Mouse (Mus musculus) ovary, postnatal 14 days (tissue): ENCODE measurements around the gene Ankrd31.
"Not testable (repeated sequence)": the region's sequence is repeated elsewhere in the genome, so short reads cannot be mapped to it uniquely, and the experiment has no call there.

ENCODE experiments used
- DNase-seq: peaks from one replicate; pipeline ENCODE4 v3.0.0; 2022; ENCODE audit warnings: low spot score

Gene Ankrd31

DNA sequence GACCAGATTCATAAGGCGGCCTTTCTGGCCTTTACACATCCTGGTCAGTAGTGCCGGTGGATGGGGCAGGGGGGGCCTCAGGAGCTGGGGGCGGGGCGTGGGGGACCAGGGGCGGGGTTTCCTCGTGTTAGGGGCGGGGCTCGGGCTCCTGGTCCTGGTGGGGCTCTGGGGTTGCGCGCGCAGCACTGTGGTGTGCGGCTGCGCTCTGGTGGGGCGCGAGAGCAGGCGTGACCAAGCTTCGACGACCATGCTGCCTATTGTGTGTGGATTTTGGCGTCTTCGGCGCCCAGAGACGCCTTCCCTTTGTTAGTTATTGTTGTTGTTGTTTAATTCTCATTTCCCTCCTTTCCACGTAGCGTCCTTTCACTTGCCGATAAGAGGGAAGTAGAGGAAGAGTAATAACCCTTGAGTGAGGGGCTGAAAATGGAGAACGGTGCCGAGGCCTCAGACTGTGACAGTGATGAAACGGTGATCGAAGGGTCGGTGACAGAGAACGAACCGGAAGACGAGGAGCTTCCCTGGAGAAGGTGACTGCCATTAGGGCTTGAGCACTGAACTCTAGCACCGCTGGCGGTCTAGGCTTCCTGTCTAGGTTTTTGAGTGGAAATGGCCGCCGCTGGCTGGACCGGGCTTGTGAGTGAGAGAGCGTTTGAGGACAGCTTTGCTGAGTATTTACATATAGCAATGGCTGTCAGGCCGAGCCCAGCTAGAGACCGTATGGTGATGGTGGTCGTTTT is at the start of gene Ankrd31:
Gene Ankrd31 (plus strand): TSS at position 164 of the 737 bp plus-strand sequence.
- DNase-seq, result no peak

- no peak for DNase-seq
These were observed 45.3 kb upstream of the Ankrd31 start for GRCm38 (mm10) chr13:96702567-96703278.

GRCm38 (mm10) chr13:96709269-96710233 is 38.5 kb upstream of the Ankrd31 start:
- DNase-seq, result no peak

DNA sequence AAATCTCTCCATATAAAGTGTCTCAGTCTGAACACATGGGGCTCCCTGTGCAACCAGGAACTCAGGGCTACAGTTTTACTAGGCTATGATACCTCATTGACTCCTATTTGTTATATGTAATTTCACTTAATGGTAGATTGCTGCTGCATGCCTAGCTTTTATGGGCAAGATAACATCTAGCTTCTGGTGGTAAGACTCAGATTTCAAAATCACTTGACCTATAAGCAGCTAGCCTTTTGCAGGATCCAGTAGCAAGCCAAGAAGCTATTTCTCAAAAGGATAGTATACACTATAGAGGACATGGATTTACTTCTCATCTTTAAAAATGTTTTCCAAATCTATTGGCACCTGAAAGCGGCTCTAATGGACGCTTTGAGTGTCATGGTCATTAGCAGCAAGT is 31.8 kb upstream of the Ankrd31 start:
- no peak for DNase-seq

GRCm38 (mm10) chr13:96717821-96718220 is 30.3 kb upstream of the Ankrd31 start:
- no peak for DNase-seq

DNA sequence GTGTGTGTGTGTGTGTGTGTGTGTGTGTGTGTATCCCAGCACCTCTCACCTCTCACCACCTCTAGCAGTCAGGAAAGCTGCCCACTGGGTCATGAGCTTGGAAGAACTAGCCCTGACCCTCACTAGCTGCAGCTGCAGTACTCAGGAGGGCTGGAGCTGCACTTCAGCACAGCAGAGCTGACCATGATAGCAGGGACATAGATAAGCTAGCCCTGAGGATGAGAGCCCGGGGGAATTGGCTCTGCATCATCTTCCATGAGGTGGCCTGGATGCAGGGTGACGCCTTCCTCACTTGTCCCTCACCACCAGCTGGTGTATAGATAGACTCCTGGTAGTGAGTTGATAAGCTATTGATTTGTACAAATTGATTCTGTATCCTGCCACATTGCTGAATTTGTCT is 28.1 kb upstream of the Ankrd31 start:
- DNase-seq, result no peak

- DNase-seq, result no peak
These were observed 19.8 kb upstream of the Ankrd31 start for GRCm38 (mm10) chr13:96728289-96728688.

DNA sequence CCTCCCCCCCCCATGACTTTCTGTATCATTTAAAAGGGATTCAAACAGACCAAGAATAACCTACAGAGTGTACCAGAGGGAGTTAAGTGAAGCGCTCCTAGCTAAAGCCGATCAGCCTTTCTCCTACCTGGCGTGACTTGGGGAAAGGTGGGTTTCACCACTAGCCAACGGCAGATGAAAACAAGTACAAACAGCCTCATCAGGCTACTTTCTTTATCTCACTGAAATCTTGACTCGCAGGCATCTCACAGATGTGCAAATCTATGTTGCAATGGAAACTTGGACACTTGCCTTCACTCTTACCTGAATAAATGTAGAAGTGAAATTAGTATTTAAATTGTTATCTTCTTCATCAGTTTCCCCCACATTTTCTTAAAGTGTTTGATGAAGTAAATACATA is 18.9 kb upstream of the Ankrd31 start:
- DNase-seq, result no peak

- DNase-seq, result no peak
These were observed 18.0 kb upstream of the Ankrd31 start for GRCm38 (mm10) chr13:96730116-96730515.

DNA sequence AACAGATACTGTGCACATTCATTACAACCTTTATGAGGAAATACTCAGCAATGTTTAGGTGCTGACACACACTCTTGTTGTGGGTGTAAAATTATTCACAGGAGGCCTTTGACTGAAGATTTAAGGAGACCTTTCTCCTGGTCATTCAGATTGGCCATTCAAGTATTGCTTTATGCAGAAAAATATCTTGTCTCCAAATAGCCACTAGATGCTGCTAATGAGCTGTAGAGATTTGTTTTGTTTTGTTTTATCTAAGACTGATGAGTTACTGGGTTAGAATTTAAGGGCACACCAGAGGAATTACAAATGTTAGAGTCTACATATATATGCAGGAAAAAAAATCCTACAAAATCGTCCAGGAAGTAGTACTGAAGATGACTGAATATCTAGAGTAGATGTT is 12.9 kb upstream of the Ankrd31 start:
- no peak for DNase-seq

DNA sequence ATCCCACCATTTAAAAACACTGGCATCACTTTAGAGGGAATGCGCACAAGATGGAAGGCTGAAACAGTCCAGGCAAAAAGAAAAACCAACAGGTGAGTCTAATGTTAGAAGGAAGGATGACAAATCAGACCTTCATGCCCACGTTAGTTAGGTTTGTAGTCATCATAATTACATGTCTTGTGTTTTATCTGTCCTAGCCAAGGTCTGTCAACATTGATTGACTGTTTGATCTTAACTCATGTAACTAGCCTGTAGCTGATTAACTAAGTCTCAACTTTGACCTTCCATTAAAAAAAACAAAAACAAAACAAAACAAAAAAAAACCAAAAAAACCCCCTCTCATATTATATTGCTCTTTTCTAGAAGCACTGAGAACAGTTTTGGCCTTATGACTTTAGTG is 7.9 kb upstream of the Ankrd31 start:
- no peak for DNase-seq

DNA sequence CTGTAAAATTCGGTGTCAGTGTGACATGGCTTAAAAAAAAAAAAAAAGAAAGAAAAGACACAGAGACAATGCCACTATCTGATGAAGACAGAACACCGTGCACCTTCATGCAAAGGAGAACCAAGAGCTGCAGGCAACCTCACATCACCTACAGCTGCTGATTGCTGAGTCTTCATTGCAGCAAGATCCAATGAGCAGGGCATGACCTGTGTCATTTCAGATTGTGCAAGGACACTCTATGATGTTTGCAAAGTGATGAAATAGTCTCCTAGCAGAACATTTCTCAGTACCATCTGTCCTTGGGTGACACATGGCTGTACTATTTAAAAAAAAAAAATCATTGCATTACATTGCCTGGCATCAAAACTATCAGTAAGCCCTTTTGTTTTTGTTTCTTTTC is 5.2 kb upstream of the Ankrd31 start:
- DNase-seq, result no peak

DNA sequence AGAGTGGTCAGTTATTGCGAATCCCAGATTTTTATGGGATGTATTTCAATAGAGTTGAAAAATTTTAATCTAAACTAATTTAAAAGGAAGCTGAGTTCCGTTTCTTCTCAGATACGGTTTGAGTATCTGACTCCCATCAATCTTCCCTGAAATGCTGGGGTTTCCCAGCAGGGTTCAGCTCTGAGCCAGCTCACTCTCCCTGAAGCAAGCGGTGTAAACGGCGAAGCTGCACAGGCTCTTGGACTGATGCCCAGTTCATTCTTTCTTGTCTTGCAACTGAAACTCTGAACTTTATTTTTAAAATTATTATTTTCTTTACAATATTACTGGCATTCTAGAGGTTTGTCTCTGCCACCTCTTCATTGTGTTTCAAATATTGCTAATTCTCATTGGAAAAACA is 2.0 kb upstream of the Ankrd31 start:
- DNase-seq, result no peak

DNA sequence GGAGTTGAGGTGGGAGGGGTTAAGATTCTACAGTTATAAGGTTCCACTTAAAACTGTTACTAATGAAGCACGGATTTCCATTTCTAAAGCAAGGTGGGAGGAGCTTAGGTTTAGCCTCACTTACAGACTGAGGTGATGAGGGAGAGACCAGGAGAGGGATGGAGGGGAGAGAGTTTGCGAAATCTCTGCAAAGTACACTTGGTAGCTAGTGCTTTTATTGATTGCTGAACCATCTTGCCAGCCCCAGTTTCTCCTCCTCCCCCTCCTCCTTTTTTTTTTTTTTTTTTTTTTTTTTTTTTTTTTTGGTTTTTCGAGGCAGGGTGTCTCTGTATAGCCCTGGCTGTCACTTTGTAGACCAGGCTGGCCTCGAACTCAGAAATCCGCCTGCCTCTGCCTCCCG is 1.8 kb downstream of the Ankrd31 start:
- DNase-seq, result no peak

DNA sequence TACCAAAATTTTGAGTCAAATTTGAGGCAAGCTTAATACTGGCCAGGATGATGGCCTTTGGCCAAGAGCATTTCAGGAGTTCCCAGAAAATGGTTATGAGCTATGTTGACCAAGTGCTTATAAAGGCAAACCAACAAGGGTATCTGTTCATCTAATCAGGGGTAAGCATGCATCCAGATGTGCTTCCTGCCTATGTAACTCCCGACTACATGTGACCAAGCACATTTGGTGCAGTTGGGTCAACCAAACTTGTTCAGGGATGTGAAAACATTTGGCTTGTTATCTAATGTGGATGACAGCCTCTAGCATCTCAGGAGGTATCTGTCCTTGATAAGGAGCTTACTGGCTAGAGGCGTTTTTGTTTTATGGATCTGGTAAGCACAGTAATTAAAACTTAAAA is 12.8 kb downstream of the Ankrd31 start:
- DNase-seq, result no peak

GRCm38 (mm10) chr13:96786071-96786470 is 38.0 kb downstream of the Ankrd31 start:
- not testable (repeated sequence) for DNase-seq

DNA sequence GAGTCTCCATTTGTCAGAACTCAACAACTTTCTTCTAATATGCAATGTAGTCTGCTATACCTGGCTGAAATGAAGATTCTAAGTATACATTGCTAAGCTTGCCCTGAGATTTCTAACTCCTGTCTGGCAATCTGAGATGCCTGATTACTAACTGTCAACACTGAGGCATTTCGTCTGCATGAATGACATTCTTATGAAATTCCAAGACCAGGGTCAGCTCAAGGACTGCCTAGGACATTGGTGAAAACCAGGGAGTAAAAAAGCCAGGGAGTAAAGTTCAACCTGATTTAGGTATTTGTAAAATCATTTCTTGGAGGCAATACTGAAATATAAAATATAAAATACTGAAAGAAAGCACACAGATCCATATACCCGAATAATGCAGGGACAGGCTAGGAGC is 45.4 kb downstream of the Ankrd31 start:
- no peak for DNase-seq

- no peak for DNase-seq
These were observed 47.2 kb downstream of the Ankrd31 start for GRCm38 (mm10) chr13:96795301-96795700.

GRCm38 (mm10) chr13:96797500-96797899 is 49.4 kb downstream of the Ankrd31 start:
- no peak for DNase-seq

DNA sequence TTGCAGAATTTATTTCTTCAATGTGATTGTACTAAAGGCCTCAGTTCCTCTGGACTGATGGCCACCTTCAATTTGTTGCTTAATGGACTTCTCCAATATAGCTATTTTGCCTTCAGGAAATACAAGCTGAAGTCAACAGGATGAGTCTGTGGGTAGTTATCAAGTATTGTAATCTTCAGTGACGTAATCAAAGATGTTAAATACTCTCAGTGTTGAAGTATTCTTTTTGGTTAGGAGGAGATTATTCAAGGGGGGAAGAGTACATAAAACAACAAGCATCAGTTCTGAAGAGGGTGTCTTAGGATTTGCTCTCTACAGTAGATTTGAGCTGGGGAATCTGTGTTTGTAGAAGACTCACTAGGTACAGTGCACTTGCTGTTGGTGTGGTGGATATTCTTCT is 101.7 kb downstream of the Ankrd31 start:
- DNase-seq, result no peak

- DNase-seq, result no peak
These were observed 104.1 kb downstream of the Ankrd31 start for GRCm38 (mm10) chr13:96852133-96852532.

- DNase-seq, result no peak
These were observed 105.2 kb downstream of the Ankrd31 start for GRCm38 (mm10) chr13:96853256-96853655.

DNA sequence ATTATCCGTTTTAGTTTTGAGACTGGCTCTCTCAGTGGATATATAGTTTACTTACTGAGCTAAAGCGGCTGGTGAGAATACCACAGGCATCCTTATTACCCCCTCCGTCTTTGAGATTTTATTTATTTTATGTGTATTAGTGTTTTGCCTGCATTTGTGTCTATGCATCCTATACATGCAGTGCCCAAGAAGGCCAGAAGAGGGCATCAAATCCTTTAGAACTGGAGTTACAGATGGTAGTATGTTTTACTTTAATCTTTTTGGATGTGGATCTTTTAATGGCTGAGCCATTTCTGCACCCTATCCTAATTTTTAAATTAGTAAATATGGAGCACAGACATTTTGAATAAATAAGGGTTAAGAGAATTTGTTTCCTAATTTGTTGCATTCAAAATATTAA is 107.1 kb downstream of the Ankrd31 start:
- DNase-seq, result peak; percentile 64
